Mouse (Mus musculus) CH12.LX (cell line): ENCODE measurements around the gene Taok2. TPM values are rescaled to one million over a fixed set of nuclear protein-coding genes. Genes with fewer than 3 reads are reported as not detected.

Experiments
- DNase-seq: peaks from one replicate; pipeline ENCODE4 v3.0.0-alpha.2; 2013; ENCODE audit errors: extremely low read depth
- H3K27ac ChIP-seq: 2 replicates; pipeline ENCODE4 v1.5.1; 2012; ENCODE audit warnings: low read depth, mild to moderate bottlenecking, control low read depth, moderate library complexity; ENCODE audit not compliant: insufficient read depth
- H3K27me3 ChIP-seq: replicated peaks from 2 replicates; pipeline ENCODE3; 2012; ENCODE audit warnings: inconsistent platforms
- H3K36me3 ChIP-seq, 2 experiments: replicated peaks in 1 of 2; 2 replicates each; pipeline versions ENCODE3 to v1.6.1; 2012; ENCODE audit warnings: inconsistent platforms in 1 of 2, low read length in 1 of 2, mild to moderate bottlenecking in 1 of 2, mixed read lengths in 1 of 2, moderate library complexity in 1 of 2; ENCODE audit not compliant: control insufficient read depth in 1 of 2, insufficient read depth in 1 of 2
- H3K4me1 ChIP-seq, 2 experiments: 2 replicates each; pipeline ENCODE4 v1.6.1; 2012; ENCODE audit warnings: inconsistent platforms in 1 of 2, moderate library complexity in 1 of 2; ENCODE audit not compliant: insufficient read depth in 2 of 2, control insufficient read depth in 1 of 2
- H3K4me2 ChIP-seq: 2 replicates; pipeline ENCODE4 v1.6.1; 2012; ENCODE audit warnings: low read depth, mild to moderate bottlenecking, control low read depth; ENCODE audit not compliant: poor library complexity, insufficient read depth, severe bottlenecking
- H3K4me3 ChIP-seq, 3 experiments: fragments of 150-350 bp in 1 of 3; sonication (generic) in 1 of 3; replicated peaks in 1 of 3; 2 replicates each; pipeline versions ENCODE3 to v1.5.1; 2011 to 2012; ENCODE audit warnings: low read depth in 2 of 3, low read length in 2 of 3, mild to moderate bottlenecking in 2 of 3, moderate library complexity in 2 of 3, control low read depth in 1 of 3, improper control_type of control experiment in 1 of 3, inconsistent platforms in 1 of 3, mixed read lengths in 1 of 3; ENCODE audit not compliant: poor library complexity in 1 of 3
- H3K79me2 ChIP-seq: replicated peaks from 2 replicates; pipeline ENCODE4 v1.6.1; 2012; ENCODE audit warnings: mild to moderate bottlenecking, moderate library complexity; ENCODE audit not compliant: control insufficient read depth, poor library complexity, insufficient read depth, severe bottlenecking; ENCODE audit errors: extremely low read depth
- H3K9ac ChIP-seq: 2 replicates; pipeline ENCODE4 v1.6.1; 2012; ENCODE audit warnings: low read depth, mild to moderate bottlenecking, control low read depth, moderate library complexity; ENCODE audit not compliant: insufficient read depth
- H3K9me3 ChIP-seq: replicated peaks from 2 replicates; pipeline ENCODE3; 2012; ENCODE audit warnings: low read length, inconsistent platforms, mixed read lengths
- CHD2 ChIP-seq: IDR thresholded peaks from 2 replicates; pipeline ENCODE4 v1.6.1; 2011; ENCODE audit warnings: low read length, improper control_type of control experiment
- CTCF ChIP-seq, 2 experiments: IDR thresholded peaks in 1 of 2; conservative IDR thresholded peaks in 1 of 2; 2 replicates each; pipeline ENCODE4 v1.5.1; 2011 to 2012; ENCODE audit warnings: low read depth in 2 of 2, low read length in 2 of 2, improper control_type of control experiment in 1 of 2, inconsistent platforms in 1 of 2, mild to moderate bottlenecking in 1 of 2, moderate library complexity in 1 of 2
- ELF1 ChIP-seq: IDR thresholded peaks from 2 replicates; pipeline ENCODE4 v1.6.1; 2014; ENCODE audit warnings: low read depth, mild to moderate bottlenecking, inconsistent platforms, low read length, improper control_type of control experiment
- EP300 ChIP-seq: IDR thresholded peaks from 2 replicates; pipeline ENCODE4 v1.6.1; 2011; ENCODE audit warnings: low read length, improper control_type of control experiment
- ETS1 ChIP-seq: conservative IDR thresholded peaks from 2 replicates; pipeline ENCODE4 v1.6.1; 2012; ENCODE audit warnings: low read depth, mild to moderate bottlenecking, inconsistent platforms, low read length, improper control_type of control experiment, moderate library complexity
- GABPA ChIP-seq: IDR thresholded peaks from 2 replicates; pipeline ENCODE4 v1.6.1; 2012; ENCODE audit warnings: low read depth, low read length, improper control_type of control experiment, inconsistent platforms; ENCODE audit not compliant: insufficient replicate concordance
- IRF4 ChIP-seq: IDR thresholded peaks from 2 replicates; pipeline ENCODE4 v1.6.1; 2014; ENCODE audit warnings: low read depth, mild to moderate bottlenecking, inconsistent platforms, low read length, improper control_type of control experiment
- JUND ChIP-seq: conservative IDR thresholded peaks from 2 replicates; pipeline ENCODE4 v1.6.1; 2011; ENCODE audit warnings: low read depth, low read length, improper control_type of control experiment
- KAT2A ChIP-seq: IDR thresholded peaks from 2 replicates; pipeline ENCODE4 v1.6.1; 2012; ENCODE audit warnings: low read length, improper control_type of control experiment, inconsistent platforms; ENCODE audit not compliant: insufficient replicate concordance
- MAFK ChIP-seq: IDR thresholded peaks from 2 replicates; pipeline ENCODE4 v1.6.1; 2011; ENCODE audit warnings: low read length, improper control_type of control experiment; ENCODE audit not compliant: insufficient replicate concordance
- MAZ ChIP-seq: IDR thresholded peaks from 2 replicates; pipeline ENCODE4 v1.6.1; 2012; ENCODE audit warnings: low read depth, mild to moderate bottlenecking, inconsistent platforms, low read length, improper control_type of control experiment, moderate library complexity
- MXI1 ChIP-seq: IDR thresholded peaks from 2 replicates; pipeline ENCODE4 v1.6.1; 2011; ENCODE audit warnings: mild to moderate bottlenecking, low read depth, low read length, improper control_type of control experiment
- MYC ChIP-seq: IDR thresholded peaks from 2 replicates; pipeline ENCODE4 v1.6.1; 2011; ENCODE audit warnings: low read depth, mild to moderate bottlenecking, improper control_type of control experiment, low read length
- POLR2A ChIP-seq: IDR thresholded peaks from 2 replicates; pipeline ENCODE4 v1.6.1; 2011; ENCODE audit warnings: low read depth, mild to moderate bottlenecking, improper control_type of control experiment, low read length
- POLR2AphosphoS2 ChIP-seq: IDR thresholded peaks from 2 replicates; pipeline ENCODE4 v1.6.1; 2011; ENCODE audit warnings: low read depth, low read length, improper control_type of control experiment
- RCOR1 ChIP-seq: conservative IDR thresholded peaks from 2 replicates; pipeline ENCODE4 v1.6.1; 2012; ENCODE audit warnings: low read depth, mild to moderate bottlenecking, inconsistent platforms, low read length, improper control_type of control experiment
- TBP ChIP-seq: conservative IDR thresholded peaks from 2 replicates; pipeline ENCODE4 v1.6.1; 2011; ENCODE audit warnings: low read depth, low read length, improper control_type of control experiment
- TCF12 ChIP-seq: IDR thresholded peaks from 2 replicates; pipeline ENCODE4 v1.6.1; 2014; ENCODE audit warnings: low read depth, mild to moderate bottlenecking, inconsistent platforms, low read length, improper control_type of control experiment
- USF1 ChIP-seq: IDR thresholded peaks from 2 replicates; pipeline ENCODE4 v1.6.1; 2014; ENCODE audit warnings: low read depth, mild to moderate bottlenecking, inconsistent platforms, low read length, improper control_type of control experiment
- USF2 ChIP-seq: conservative IDR thresholded peaks from 2 replicates; pipeline ENCODE4 v1.6.1; 2011; ENCODE audit warnings: low read depth, low read length, improper control_type of control experiment
- ZKSCAN1 ChIP-seq: IDR thresholded peaks from 2 replicates; pipeline ENCODE4 v1.6.1; 2012; ENCODE audit warnings: low read depth, inconsistent platforms, low read length, improper control_type of control experiment, borderline replicate concordance
- ZMIZ1 ChIP-seq: IDR thresholded peaks from 2 replicates; pipeline ENCODE4 v1.6.1; 2012; ENCODE audit warnings: low read depth, mild to moderate bottlenecking, inconsistent platforms, low read length, improper control_type of control experiment
- ZNF384 ChIP-seq: IDR thresholded peaks from 2 replicates; pipeline ENCODE4 v1.6.1; 2012; ENCODE audit warnings: low read depth, low read length, improper control_type of control experiment, inconsistent platforms
- dilution Hi-C: fragments of 300-500 bp; cut with MboI; formaldehyde crosslinking; loops from 2 replicates; pipeline ENCODE4 v1.14.3; 2020; ENCODE audit warnings: low sequenced_read_pairs; ENCODE audit not compliant: extremely low pct_unique_long_range_greater_than_20kb, extremely low pct_ligation_motif_present
- in situ Hi-C: fragments of 300-500 bp; cut with MboI; formaldehyde crosslinking; loops from 3 replicates; pipeline ENCODE4 v1.14.3; 2019; ENCODE audit warnings: low sequenced_read_pairs, low pct_ligation_motif_present, low pct_unique_long_range_greater_than_20kb, mixed read lengths
- polyA plus RNA-seq: library from polyadenylated mRNA; unstranded; fragments of >175 nt; gene quantifications from 2 replicates; pipeline ENCODE4 v1.2.1, GENCODE M21; 2012; ENCODE audit warnings: low read depth; ENCODE audit not compliant: insufficient read length
- total RNA-seq, 2 experiments: library from RNA; depleted of rRNA; stranded (reverse); fragments of 300-350 nt in 1 of 2; fragments of >200 nt in 1 of 2; gene quantifications; 2 replicates each; pipeline ENCODE4 v1.2.3; 2012 to 2014

Gene Taok2
- total and polyA plus RNA-seq, 3 experiments = 15.3 to 32.2 (median 28.5) TPM

DNA sequence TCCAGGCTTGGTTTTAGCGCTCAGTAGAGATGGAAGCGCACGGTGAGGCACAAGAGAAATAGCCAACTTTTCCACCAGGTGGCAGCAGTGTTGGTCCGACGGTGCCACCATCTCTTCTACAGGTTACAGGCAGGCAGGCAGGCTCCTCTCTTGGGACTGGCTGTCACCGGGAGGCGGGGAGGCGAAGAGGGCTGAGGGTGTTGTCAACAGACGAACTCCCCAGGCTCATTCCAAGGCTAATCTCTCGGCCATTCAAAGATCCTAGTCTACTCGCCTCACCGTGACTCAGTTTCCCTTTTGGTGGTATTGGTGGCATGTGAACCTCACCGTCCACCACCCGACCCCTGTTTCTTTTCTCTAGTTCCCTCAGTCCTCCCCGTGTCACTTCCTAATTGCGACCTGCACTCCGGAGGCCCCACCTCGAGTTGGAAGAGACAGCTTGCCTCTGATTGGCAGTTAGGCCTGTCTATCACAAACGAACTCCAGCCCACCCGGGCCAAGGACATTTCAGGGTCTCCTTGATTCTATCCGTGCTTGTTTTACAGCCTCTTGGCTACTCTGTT lies 52.4 kb downstream of the Taok2 start (continued):
- TF ChIP-seq JUND (no peak), GABPA (no peak), CTCF (conservative IDR thresholded peaks at IDR 0.05 in 1 of 2, IDR thresholded peaks at IDR 0.05 in 1 of 2; ENCODE audit: low read depth in 2 of 2, low read length in 2 of 2) (peak; percentile 24 to 92), MAZ (peak; percentile 67), ETS1 (no peak), POLR2AphosphoS2 (no peak), ZMIZ1 (no peak), TCF12 (peak; percentile 39; the same call in 1 of the 2 replicates), USF1 (no peak), ELF1 (peak; percentile 74), KAT2A (0 out of 2 replicates have a peak, but pooled peaks have one; percentile 41)
- TF ChIP-seq, all 38 proteins: peak for 21

DNA sequence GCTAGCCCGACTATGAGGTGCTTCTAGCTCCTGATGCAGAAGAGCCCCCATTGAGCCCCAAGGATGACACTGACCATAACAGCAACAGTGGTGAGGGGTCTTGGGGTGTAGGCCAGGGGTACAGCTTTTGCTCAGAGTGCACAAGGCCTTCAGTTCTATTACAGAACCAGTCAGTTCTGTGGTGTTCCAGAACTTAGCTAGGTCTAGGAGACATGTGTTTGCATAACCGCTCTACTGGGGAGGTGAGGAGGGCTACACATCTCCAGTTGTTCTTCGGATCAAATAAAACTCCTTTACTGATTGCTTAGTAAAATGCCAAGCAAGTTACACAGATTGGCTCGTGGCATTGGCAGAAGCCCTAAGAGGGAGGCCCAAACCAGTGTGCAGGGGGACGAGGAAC lies 53.0 kb downstream of the Taok2 start, which contains the start of gene 4930451I11Rik:
4930451I11Rik (minus strand) TSS at position 101 of the 400 bp plus-strand sequence.
- peak within 1 kb of the TSS; percentile 47 to 66 (median 57) for H3K4me3 ChIP-seq
- H3K27me3 ChIP-seq = peaks cover 46% of the 10 kb centered on the region
- peak within 1 kb of the TSS; percentile 31; the same call in 1 of the 2 replicates for H3K9ac ChIP-seq

More for the DNA sequence above, 53.0 kb downstream of the Taok2 start, which contains the start of gene 4930451I11Rik:
- Histone ChIP-seq H3K27ac (no peak within 1 kb of the TSS), H3K79me2 (no peaks in the 10 kb centered on the region), H3K4me1 (peaks cover 6 to 7% of the 10 kb centered on the region in 2 experiments; a peak in 3 of 4 replicates), H3K4me2 (peak within 1 kb of the TSS; percentile 53), H3K9me3 (peaks cover 8% of the 10 kb centered on the region), H3K36me3 (no peaks in the 10 kb centered on the region)
- dilution Hi-C loops (no loop called here), in situ Hi-C loops (no loop called here)
- DNase-seq = no peak
- TF ChIP-seq ZNF384 = no peak
- no peak for TF ChIP-seq TCF12
- TF ChIP-seq MYC = no peak
- TF ChIP-seq GABPA = no peak
- no peak for TF ChIP-seq TBP
- no peak for TF ChIP-seq ZMIZ1
- no peak for TF ChIP-seq USF2
- no peak for TF ChIP-seq MAFK
- no peak for TF ChIP-seq JUND
- TF ChIP-seq RCOR1 = no peak
- no peak for TF ChIP-seq POLR2A
- TF ChIP-seq CHD2 = no peak
- no peak for TF ChIP-seq POLR2AphosphoS2
- no peak for TF ChIP-seq MXI1
- TF ChIP-seq ZKSCAN1 = no peak
- no peak for TF ChIP-seq ETS1
- TF ChIP-seq EP300 = no peak
- TF ChIP-seq IRF4 = no peak
